ENCODE assay signal across 9 mouse cellular contexts in the genomic region with DNA sequence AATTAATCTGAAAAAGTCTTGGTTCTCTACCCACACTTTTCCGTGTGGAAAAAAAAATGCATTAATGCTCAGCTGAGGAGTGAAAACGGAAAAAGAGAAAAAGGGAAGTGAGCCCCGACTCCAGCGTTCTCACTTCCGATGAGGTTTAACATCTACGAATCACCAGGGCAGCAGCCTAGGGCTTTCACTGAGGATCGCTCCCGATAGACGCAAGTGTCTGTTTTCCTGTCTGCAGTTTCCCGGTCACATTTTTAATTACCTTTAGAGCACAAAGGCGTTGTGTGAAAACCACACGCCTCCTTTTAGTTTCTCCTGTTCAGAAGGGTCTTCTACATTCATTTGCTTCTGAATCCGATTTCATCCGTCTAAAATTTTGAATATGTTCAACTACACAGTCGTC.
DNase-seq lines count a peak whose midpoint lies in the region; ATAC-seq and TF ChIP-seq lines count a peak whose summit lies in the region.
"Had no signal": no experiment of that assay in that cellular context is flagged by ENCODE, and none has a peak within 500 bp of the region (broad histone marks: within the 10 kb centered on the region; RNA-seq: fewer than 3 reads in every experiment).

No protein-coding gene starts in this region.

- H3K9ac ChIP-seq in lung, embryonic 16.5 days (ENCODE audit: low read length) = no peak overlapping the region
- H3K9ac ChIP-seq in heart, embryonic 16.5 days (ENCODE audit: low read length) = no peak overlapping the region
- no peak overlapping the region for H3K9ac ChIP-seq in liver, postnatal 0 days (replicated peaks)

- H3K27me3 ChIP-seq in lung, embryonic 16.5 days (ENCODE audit: control insufficient read depth, insufficient read depth, low read depth, low read length) = peaks cover 4% of the 10 kb centered on the region
- peaks cover 14% of the 10 kb centered on the region for H3K27me3 ChIP-seq in heart, embryonic 16.5 days (ENCODE audit: control insufficient read depth, insufficient read depth, low read length)
- peaks cover 16% of the 10 kb centered on the region; the same call in 1 of the 2 replicates for H3K27me3 ChIP-seq in liver, postnatal 0 days (ENCODE audit: insufficient read depth, low read length)

- DNase-seq in lung, adult 18-20 months = no peak
- no peak for DNase-seq in liver, postnatal 0 days
- no peak for DNase-seq in cerebellum, postnatal 25 days
- no peak for DNase-seq in layer of hippocampus, postnatal 25 days (ENCODE audit: extremely low spot score in 1 of 2, low spot score in 1 of 2)
- no peak for DNase-seq in frontal cortex, postnatal 36 days (ENCODE audit: low spot score in 2 of 2)
- no peak for DNase-seq in urinary bladder, postnatal 4 days (ENCODE audit: low spot score in 2 of 2)

- TF ChIP-seq CTCF in liver, postnatal 0 days (IDR thresholded peaks at IDR 0.05; ENCODE audit: low read depth) = no peak

- no peak for ATAC-seq in lung, embryonic 16.5 days (ENCODE audit: low read depth)
- ATAC-seq in heart, embryonic 16.5 days (replicated peaks; ENCODE audit: extremely low read depth, insufficient read depth, low FRiP score) = no peak
- ATAC-seq in liver, postnatal 0 days = no peak
- ATAC-seq: lung, postnatal 0 days had no signal

- TF ChIP-seq EP300 in liver, postnatal 0 days (IDR thresholded peaks at IDR 0.05; ENCODE audit: low read depth) = no peak

- H3K36me3 ChIP-seq in lung, embryonic 16.5 days (ENCODE audit: control insufficient read depth, insufficient read depth, low read length) = no peaks in the 10 kb centered on the region
- H3K36me3 ChIP-seq in heart, embryonic 16.5 days (ENCODE audit: control insufficient read depth, insufficient read depth) = no peaks in the 10 kb centered on the region
- no peaks in the 10 kb centered on the region for H3K36me3 ChIP-seq in liver, postnatal 0 days (replicated peaks; ENCODE audit: insufficient read depth, low read length)

- H3K4me1 ChIP-seq in lung, embryonic 16.5 days (replicated peaks; ENCODE audit: control insufficient read depth, insufficient read depth, low read length) = no peaks in the 10 kb centered on the region
- H3K4me1 ChIP-seq in heart, embryonic 16.5 days (ENCODE audit: control insufficient read depth, insufficient read depth, low read length) = no peaks in the 10 kb centered on the region
- no peaks in the 10 kb centered on the region for H3K4me1 ChIP-seq in liver, postnatal 0 days (ENCODE audit: insufficient read depth)

- H3K4me3 ChIP-seq in lung, embryonic 16.5 days (ENCODE audit: low read length) = 0 out of 2 replicates have a peak overlapping the region, but pooled peaks have one; percentile 22
- H3K4me3 ChIP-seq in heart, embryonic 16.5 days (ENCODE audit: low read length) = peak overlapping the region; percentile 37
- H3K4me3 ChIP-seq in liver, postnatal 0 days (ENCODE audit: low read depth, low read length) = 0 out of 2 replicates have a peak overlapping the region, but pooled peaks have one; percentile 4

- no peaks in the 10 kb centered on the region for H3K9me3 ChIP-seq in lung, embryonic 16.5 days (ENCODE audit: control insufficient read depth, low read length)
- no peaks in the 10 kb centered on the region for H3K9me3 ChIP-seq in heart, embryonic 16.5 days (replicated peaks; ENCODE audit: control insufficient read depth, low read length)
- H3K9me3 ChIP-seq in liver, postnatal 0 days (ENCODE audit: low read length) = no peaks in the 10 kb centered on the region

- 10% methylated on average over 15 of the region's 15 CpGs for WGBS in lung, embryonic 16.5 days
- 10% methylated on average over 15 of the region's 15 CpGs for WGBS in heart, embryonic 16.5 days
- 11% methylated on average over 15 of the region's 15 CpGs for WGBS in liver, postnatal 0 days (ENCODE audit: insufficient replicate concordance)

- H3K27ac ChIP-seq in lung, embryonic 16.5 days (ENCODE audit: low read length) = no peak overlapping the region
- no peak overlapping the region for H3K27ac ChIP-seq in heart, embryonic 16.5 days (ENCODE audit: low read length)
- H3K27ac ChIP-seq in liver, postnatal 0 days (ENCODE audit: low read depth) = no peak overlapping the region

- peak overlapping the region; percentile 45 for H3K4me2 ChIP-seq in lung, embryonic 16.5 days (ENCODE audit: low read depth, low read length)
- peak overlapping the region; percentile 50 for H3K4me2 ChIP-seq in heart, embryonic 16.5 days (ENCODE audit: low read depth, low read length)
- peak overlapping the region; percentile 50 for H3K4me2 ChIP-seq in liver, postnatal 0 days (ENCODE audit: low read depth, low read length)
